Mouse (Mus musculus): ENCODE measurements around the gene Hspa12a. TPM values are rescaled to one million over a fixed set of nuclear protein-coding genes. Genes with fewer than 3 reads are reported as not detected.

Gene Hspa12a
- total and polyA plus RNA-seq, 3 experiments: 1.3 TPM; not detected in 2

DNA sequence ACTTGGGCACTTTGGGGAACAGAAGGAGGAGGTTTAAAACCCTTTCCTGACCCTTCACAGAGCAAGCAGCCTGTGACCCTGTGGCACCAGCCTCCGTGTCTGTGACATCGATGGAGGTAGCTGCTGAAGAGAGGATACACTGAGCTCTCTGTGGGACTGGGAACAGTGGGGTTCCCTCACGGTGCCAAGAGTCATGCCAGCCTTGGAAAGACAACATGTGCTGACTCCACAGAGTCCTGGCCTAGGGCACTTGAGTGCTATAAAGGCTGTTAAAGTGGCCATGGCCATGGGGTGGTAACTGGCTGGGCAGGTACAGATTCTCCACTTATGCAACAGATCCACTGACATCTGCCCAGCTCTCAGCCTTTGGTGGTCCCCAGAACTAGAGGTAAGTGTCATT is 60.0 kb downstream of the Hspa12a start:
- H3K27me3 ChIP-seq (ENCODE audit: insufficient read depth, low read length): no peaks in the 10 kb centered on the region
- H3K9me3 ChIP-seq (replicated peaks): peaks cover 9% of the 10 kb centered on the region
- TF ChIP-seq TAL1 (conservative IDR thresholded peaks at IDR 0.05; ENCODE audit: low read depth, low read length): no peak
- TF ChIP-seq CTCF (IDR thresholded peaks at IDR 0.05; ENCODE audit: low read depth, low read length): no peak
- TF ChIP-seq GATA2 (IDR thresholded peaks at IDR 0.05; ENCODE audit: borderline replicate concordance, low read depth, low read length): no peak
- ATAC-seq (ENCODE audit: extremely low read depth, insufficient number of reproducible peaks, low FRiP score, poor library complexity, severe bottlenecking) (no peak), DNase-seq (ENCODE audit: low spot score) (no peak)
- no peak overlapping the region for H3K4me3 ChIP-seq (ENCODE audit: low read depth, low read length)
- H3K36me3 ChIP-seq (replicated peaks): no peaks in the 10 kb centered on the region
- no peaks in the 10 kb centered on the region for H3K4me1 ChIP-seq (ENCODE audit: insufficient read depth, low read depth, low read length)

DNA sequence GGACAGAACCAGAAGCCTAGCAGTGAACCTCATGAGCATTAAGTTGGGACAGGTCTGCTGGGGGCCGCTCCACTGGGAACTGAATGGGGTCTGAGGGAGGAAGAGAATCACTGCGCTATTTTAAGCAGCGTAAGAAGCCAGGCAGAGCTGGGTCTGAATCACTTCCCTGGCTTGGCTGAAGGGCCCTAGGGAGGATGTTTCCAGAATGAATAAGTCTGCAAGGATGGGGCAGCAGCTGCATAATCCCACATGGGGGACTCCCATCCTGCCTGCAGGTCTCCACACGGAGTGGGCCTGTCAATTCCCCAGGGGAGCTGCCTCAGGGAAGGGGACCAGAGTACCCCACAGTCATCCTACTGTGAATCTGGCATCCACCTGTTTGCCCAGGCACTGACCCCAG is 61.1 kb downstream of the Hspa12a start:
- TF ChIP-seq TAL1 (conservative IDR thresholded peaks at IDR 0.05; ENCODE audit: low read depth, low read length) (no peak), CTCF (IDR thresholded peaks at IDR 0.05; ENCODE audit: low read depth, low read length) (no peak), GATA2 (IDR thresholded peaks at IDR 0.05; ENCODE audit: borderline replicate concordance, low read depth, low read length) (no peak), POLR2AphosphoS5 (IDR thresholded peaks at IDR 0.05; ENCODE audit: insufficient replicate concordance, low read depth, low read length) (no peak), GATA1 (IDR thresholded peaks at IDR 0.05; ENCODE audit: borderline replicate concordance, low read length) (no peak)
- no peaks in the 10 kb centered on the region for H3K4me1 ChIP-seq (ENCODE audit: insufficient read depth, low read depth, low read length)
- no peak overlapping the region for H3K4me3 ChIP-seq (ENCODE audit: low read depth, low read length)
- peaks cover 10% of the 10 kb centered on the region for H3K9me3 ChIP-seq (replicated peaks)
- H3K27me3 ChIP-seq (ENCODE audit: insufficient read depth, low read length): no peaks in the 10 kb centered on the region
- DNase-seq (ENCODE audit: low spot score): no peak
- no peak for ATAC-seq (ENCODE audit: extremely low read depth, insufficient number of reproducible peaks, low FRiP score, poor library complexity, severe bottlenecking)
- H3K36me3 ChIP-seq (replicated peaks): no peaks in the 10 kb centered on the region

DNA sequence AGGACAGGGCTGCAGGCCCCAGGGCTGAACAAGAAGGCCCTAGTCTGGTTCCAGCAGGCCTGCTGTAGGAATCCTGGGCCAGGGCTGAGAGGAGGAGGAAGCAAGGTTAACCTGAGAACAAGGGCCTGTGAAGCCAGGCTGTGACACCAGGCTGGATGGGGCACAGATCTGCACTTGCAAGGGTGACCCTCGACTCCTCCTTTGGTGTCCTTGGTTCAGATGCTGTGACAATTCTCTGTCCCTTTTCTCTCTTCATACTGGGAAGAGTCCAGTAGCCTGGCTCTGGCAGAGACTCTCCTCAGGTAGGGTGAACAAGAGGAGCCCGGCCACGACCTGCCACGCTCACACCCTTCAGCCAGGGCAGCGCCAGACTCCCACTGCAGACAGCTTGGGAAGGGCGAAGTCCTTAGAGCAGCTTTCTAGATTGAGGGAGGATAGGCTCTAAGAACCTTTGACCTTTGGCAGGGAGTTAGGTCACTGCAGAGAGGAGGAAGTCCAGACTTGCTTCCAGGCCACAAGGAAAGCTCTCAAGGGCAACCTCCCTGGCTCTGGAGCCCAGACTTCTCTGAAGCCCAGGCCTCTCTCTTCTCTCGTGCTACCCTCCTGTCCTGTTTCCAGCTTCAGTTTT is 64.0 kb downstream of the Hspa12a start:
- ATAC-seq (ENCODE audit: extremely low read depth, insufficient number of reproducible peaks, low FRiP score, poor library complexity, severe bottlenecking): no peak
- H3K27me3 ChIP-seq (ENCODE audit: insufficient read depth, low read length): no peaks in the 10 kb centered on the region
- H3K4me3 ChIP-seq (ENCODE audit: low read depth, low read length): no peak overlapping the region
- H3K36me3 ChIP-seq (replicated peaks): no peaks in the 10 kb centered on the region
- H3K9me3 ChIP-seq (replicated peaks): peaks cover 10% of the 10 kb centered on the region; the same call in 1 of the 2 replicates
- TF ChIP-seq TAL1 (conservative IDR thresholded peaks at IDR 0.05; ENCODE audit: low read depth, low read length) (no peak), GATA2 (IDR thresholded peaks at IDR 0.05; ENCODE audit: borderline replicate concordance, low read depth, low read length) (no peak), GATA1 (IDR thresholded peaks at IDR 0.05; ENCODE audit: borderline replicate concordance, low read length) (no peak), CTCF (IDR thresholded peaks at IDR 0.05; ENCODE audit: low read depth, low read length) (no peak), POLR2AphosphoS5 (IDR thresholded peaks at IDR 0.05; ENCODE audit: insufficient replicate concordance, low read depth, low read length) (no peak)
- no peaks in the 10 kb centered on the region for H3K4me1 ChIP-seq (ENCODE audit: insufficient read depth, low read depth, low read length)
- no peak for DNase-seq (ENCODE audit: low spot score)

DNA sequence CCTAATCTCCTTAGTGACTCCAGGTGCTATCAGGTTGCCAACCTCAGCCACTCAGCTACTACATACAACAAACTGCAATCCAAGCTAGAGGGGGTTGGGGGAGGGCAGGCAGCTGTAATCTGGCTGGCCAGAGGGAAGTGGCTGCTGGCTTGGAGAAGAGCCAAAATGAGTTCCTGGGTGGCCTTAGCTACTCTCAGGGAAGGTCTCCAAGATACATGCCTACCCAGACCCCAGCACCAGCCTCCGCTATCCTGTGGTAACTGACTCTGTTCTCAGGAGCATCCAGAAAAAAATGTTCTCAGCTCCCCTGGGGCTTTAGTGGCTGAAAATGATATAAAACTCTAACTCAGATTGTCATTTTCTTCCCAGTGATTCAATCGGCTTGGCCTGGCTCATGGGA is 64.9 kb downstream of the Hspa12a start:
- Histone ChIP-seq H3K9me3 (replicated peaks) (peaks cover 11% of the 10 kb centered on the region; the same call in 1 of the 2 replicates), H3K4me3 (ENCODE audit: low read depth, low read length) (no peak overlapping the region), H3K36me3 (replicated peaks) (no peaks in the 10 kb centered on the region), H3K4me1 (ENCODE audit: insufficient read depth, low read depth, low read length) (no peaks in the 10 kb centered on the region), H3K27me3 (ENCODE audit: insufficient read depth, low read length) (no peaks in the 10 kb centered on the region)
- no peak for ATAC-seq (ENCODE audit: extremely low read depth, insufficient number of reproducible peaks, low FRiP score, poor library complexity, severe bottlenecking)
- TF ChIP-seq TAL1 (conservative IDR thresholded peaks at IDR 0.05; ENCODE audit: low read depth, low read length) (no peak), GATA1 (IDR thresholded peaks at IDR 0.05; ENCODE audit: borderline replicate concordance, low read length) (no peak), POLR2AphosphoS5 (IDR thresholded peaks at IDR 0.05; ENCODE audit: insufficient replicate concordance, low read depth, low read length) (no peak), CTCF (IDR thresholded peaks at IDR 0.05; ENCODE audit: low read depth, low read length) (no peak), GATA2 (IDR thresholded peaks at IDR 0.05; ENCODE audit: borderline replicate concordance, low read depth, low read length) (no peak)
- no peak for DNase-seq (ENCODE audit: low spot score)

DNA sequence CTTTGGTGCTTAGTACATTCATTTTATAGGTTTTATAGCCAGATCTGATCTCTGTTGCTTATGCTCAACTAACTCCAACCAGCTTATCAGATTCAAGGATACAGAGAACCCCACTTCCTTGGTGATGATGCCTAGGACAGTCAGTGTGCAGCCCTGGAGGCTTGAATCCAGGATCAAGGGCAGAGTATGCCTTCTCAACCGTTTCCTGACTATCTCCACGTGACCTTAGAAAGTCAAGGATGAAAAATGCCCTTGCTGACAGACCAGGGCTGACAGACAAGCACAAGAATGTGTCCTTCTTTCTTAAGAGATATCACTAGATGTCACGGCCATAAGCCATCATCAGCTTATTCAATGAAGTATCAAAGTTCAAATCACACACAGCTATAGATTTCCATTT is 69.9 kb downstream of the Hspa12a start:
- DNase-seq (ENCODE audit: low spot score) (no peak), ATAC-seq (ENCODE audit: extremely low read depth, insufficient number of reproducible peaks, low FRiP score, poor library complexity, severe bottlenecking) (no peak)
- no peak for TF ChIP-seq POLR2AphosphoS5 (IDR thresholded peaks at IDR 0.05; ENCODE audit: insufficient replicate concordance, low read depth, low read length)
- TF ChIP-seq GATA2 (IDR thresholded peaks at IDR 0.05; ENCODE audit: borderline replicate concordance, low read depth, low read length): no peak

GRCm38 (mm10) chr19:58872381-58873259 is 70.8 kb downstream of the Hspa12a start:
- Histone ChIP-seq H3K4me3 (ENCODE audit: low read depth, low read length) (no peak overlapping the region), H3K36me3 (replicated peaks) (no peaks in the 10 kb centered on the region), H3K4me1 (ENCODE audit: insufficient read depth, low read depth, low read length) (no peaks in the 10 kb centered on the region), H3K27me3 (ENCODE audit: insufficient read depth, low read length) (peaks cover 2% of the 10 kb centered on the region; the same call in 1 of the 2 replicates), H3K9me3 (replicated peaks) (peaks cover 9% of the 10 kb centered on the region; the same call in 1 of the 2 replicates)
- DNase-seq (ENCODE audit: low spot score) (no peak), ATAC-seq (ENCODE audit: extremely low read depth, insufficient number of reproducible peaks, low FRiP score, poor library complexity, severe bottlenecking) (no peak)
- TF ChIP-seq GATA1 (IDR thresholded peaks at IDR 0.05; ENCODE audit: borderline replicate concordance, low read length): no peak
- TF ChIP-seq GATA2 (IDR thresholded peaks at IDR 0.05; ENCODE audit: borderline replicate concordance, low read depth, low read length): no peak
- TF ChIP-seq TAL1 (conservative IDR thresholded peaks at IDR 0.05; ENCODE audit: low read depth, low read length): no peak
- TF ChIP-seq CTCF (IDR thresholded peaks at IDR 0.05; ENCODE audit: low read depth, low read length): no peak
- TF ChIP-seq POLR2AphosphoS5 (IDR thresholded peaks at IDR 0.05; ENCODE audit: insufficient replicate concordance, low read depth, low read length): no peak

More for the DNA sequence above, 69.9 kb downstream of the Hspa12a start:
- H3K4me3 ChIP-seq (ENCODE audit: low read depth, low read length): no peak overlapping the region
- H3K9me3 ChIP-seq (replicated peaks): peaks cover 9% of the 10 kb centered on the region; the same call in 1 of the 2 replicates
- no peaks in the 10 kb centered on the region for H3K4me1 ChIP-seq (ENCODE audit: insufficient read depth, low read depth, low read length)
- H3K36me3 ChIP-seq (replicated peaks): no peaks in the 10 kb centered on the region
- H3K27me3 ChIP-seq (ENCODE audit: insufficient read depth, low read length): peaks cover 2% of the 10 kb centered on the region; the same call in 1 of the 2 replicates

All from G1E (cell line).